Comparison of ENCODE assay signal across 29 mouse cellular contexts in genomic region chr11:82569819-82570218, GRCm38 (mm10).
A peak's percentile ranks its signal among the peaks of the same experiment; 100 is the strongest.
DNase-seq lines count a peak whose midpoint lies in the region; ATAC-seq and TF ChIP-seq lines count a peak whose summit lies in the region.
"Had no signal": no experiment of that assay in that cellular context is flagged by ENCODE, and none has a peak within 500 bp of the region (broad histone marks: within the 10 kb centered on the region; RNA-seq: fewer than 3 reads in every experiment).

No protein-coding gene starts in this region.

- peak; percentile 84 for DNase-seq in midbrain, embryonic 11.5 days (ENCODE audit: low spot score, missing footprints)
- peak; percentile 8 for DNase-seq in ES-E14 (ENCODE audit: low read depth, low spot score)
- DNase-seq in embryo, embryonic 10 days (ENCODE audit: low spot score), result peak; percentile 43
- DNase-seq in mesoderm, embryonic 11.5 days (ENCODE audit: low read depth, low spot score), result peak; percentile 36
- DNase-seq in left cerebral cortex, postnatal 4 days, result no peak
- DNase-seq: adrenal gland, postnatal 14 days; cerebellum, adult 11 months; cerebellum, adult 9-10 months; cerebellum, postnatal 36 days; kidney, adult 2 months; kidney, postnatal 36 days; liver, embryonic 13.5 days; lung, adult 18-20 months; lung, postnatal 14 days; right cerebral cortex, adult 18-20 months; right cerebral cortex, postnatal 4 days had no signal

- H3K9ac ChIP-seq in midbrain, embryonic 11.5 days (ENCODE audit: low read length), result no peak overlapping the region
- no peak overlapping the region for H3K9ac ChIP-seq in midbrain, embryonic 16.5 days (ENCODE audit: low read depth, low read length)
- H3K9ac ChIP-seq in ES-E14 (ENCODE audit: insufficient read depth, low read depth, low read length, poor library complexity, severe bottlenecking), result no peak overlapping the region
- H3K9ac ChIP-seq: embryonic facial prominence, embryonic 13.5 days; forebrain, embryonic 15.5 days; heart, embryonic 15.5 days; limb, embryonic 13.5 days; liver, embryonic 13.5 days; midbrain, embryonic 12.5 days had no signal

- no peak overlapping the region for H3K4me3 ChIP-seq in midbrain, embryonic 11.5 days (ENCODE audit: low read depth, low read length)
- H3K4me3 ChIP-seq in midbrain, embryonic 16.5 days (ENCODE audit: low read depth, low read length), result no peak overlapping the region
- H3K4me3 ChIP-seq in ES-E14 (ENCODE audit: insufficient read depth in 1 of 2, low read depth in 1 of 2, low read length in 2 of 2, poor library complexity in 1 of 2, severe bottlenecking in 1 of 2), result no peak overlapping the region
- H3K4me3 ChIP-seq: embryonic facial prominence, embryonic 13.5 days; forebrain, embryonic 10.5 days; forebrain, embryonic 15.5 days; heart, embryonic 15.5 days; layer of hippocampus, adult 2 months; left cerebral cortex, adult 2 months; limb, embryonic 13.5 days; liver, embryonic 13.5 days; midbrain, embryonic 12.5 days had no signal

- in situ Hi-C loops in ES-E14 (cut with MboI; ENCODE audit: low sequenced_read_pairs in 2 of 2, unreplicated experiment in 2 of 2), result no loop called here

- H3K4me2 ChIP-seq in midbrain, embryonic 11.5 days, result no peak overlapping the region
- no peak overlapping the region for H3K4me2 ChIP-seq in midbrain, embryonic 16.5 days (ENCODE audit: low read length)
- H3K4me2 ChIP-seq: embryonic facial prominence, embryonic 13.5 days; forebrain, embryonic 15.5 days; heart, embryonic 15.5 days; limb, embryonic 13.5 days; liver, embryonic 13.5 days; midbrain, embryonic 12.5 days had no signal

- H3K27me3 ChIP-seq in midbrain, embryonic 11.5 days (ENCODE audit: control insufficient read depth, insufficient read depth, low read length), result no peaks in the 10 kb centered on the region
- H3K27me3 ChIP-seq in midbrain, embryonic 16.5 days (ENCODE audit: control insufficient read depth, insufficient read depth, low read depth, low read length), result no peaks in the 10 kb centered on the region; the same call in 1 of the 2 replicates
- H3K27me3 ChIP-seq: forebrain, embryonic 15.5 days; heart, embryonic 15.5 days; liver, embryonic 13.5 days had no signal

- H3K27ac ChIP-seq in midbrain, embryonic 11.5 days (ENCODE audit: low read depth, low read length), result no peak overlapping the region
- no peak overlapping the region for H3K27ac ChIP-seq in midbrain, embryonic 16.5 days (ENCODE audit: low read length)
- H3K27ac ChIP-seq in ES-E14 (ENCODE audit: insufficient read depth, low read depth, low read length, poor library complexity, severe bottlenecking), result no peak overlapping the region
- H3K27ac ChIP-seq: embryonic facial prominence, embryonic 13.5 days; forebrain, embryonic 10.5 days; forebrain, embryonic 15.5 days; heart, embryonic 15.5 days; layer of hippocampus, adult 2 months; left cerebral cortex, adult 2 months; limb, embryonic 13.5 days; liver, embryonic 13.5 days; midbrain, embryonic 12.5 days; stomach, postnatal 0 days had no signal

- no peaks in the 10 kb centered on the region for H3K9me3 ChIP-seq in midbrain, embryonic 11.5 days (ENCODE audit: control insufficient read depth, low read length)
- no peaks in the 10 kb centered on the region for H3K9me3 ChIP-seq in midbrain, embryonic 16.5 days (replicated peaks; ENCODE audit: control insufficient read depth, low read length, poor library complexity, severe bottlenecking)
- no peaks in the 10 kb centered on the region for H3K9me3 ChIP-seq in ES-E14 (ENCODE audit: control insufficient read depth, insufficient read depth, low read depth, low read length)
- H3K9me3 ChIP-seq: embryonic facial prominence, embryonic 13.5 days; forebrain, embryonic 10.5 days; forebrain, embryonic 15.5 days; heart, embryonic 15.5 days; limb, embryonic 13.5 days; liver, embryonic 13.5 days; midbrain, embryonic 12.5 days had no signal

- ATAC-seq in midbrain, embryonic 11.5 days (ENCODE audit: low FRiP score), result no peak
- ATAC-seq in midbrain, embryonic 16.5 days, result no peak
- no peak for ATAC-seq in frontal cortex, adult (ENCODE audit: low TSS enrichment)
- ATAC-seq: CD4-positive, CD25-positive, alpha-beta regulatory T cell, adult 4 months; forebrain, embryonic 15.5 days; hindbrain, embryonic 16.5 days had no signal

- intact Hi-C loops in left cerebral cortex, postnatal 4 days (cut with DNase I), result no loop called here

- no peaks in the 10 kb centered on the region for H3K36me3 ChIP-seq in midbrain, embryonic 11.5 days (ENCODE audit: control insufficient read depth, insufficient read depth, low read length)
- H3K36me3 ChIP-seq in midbrain, embryonic 16.5 days (ENCODE audit: control insufficient read depth, insufficient read depth, low read length), result no peaks in the 10 kb centered on the region
- no peaks in the 10 kb centered on the region for H3K36me3 ChIP-seq in ES-E14 (ENCODE audit: control insufficient read depth, insufficient read depth, low read length, poor library complexity, severe bottlenecking)
- H3K36me3 ChIP-seq: embryonic facial prominence, embryonic 13.5 days; forebrain, embryonic 10.5 days; forebrain, embryonic 15.5 days; heart, embryonic 15.5 days; limb, embryonic 13.5 days; liver, embryonic 13.5 days; midbrain, embryonic 12.5 days had no signal

- H3K4me1 ChIP-seq in midbrain, embryonic 11.5 days (ENCODE audit: control insufficient read depth, insufficient read depth, low read length), result no peaks in the 10 kb centered on the region
- no peaks in the 10 kb centered on the region; the same call in none of the 2 replicates for H3K4me1 ChIP-seq in midbrain, embryonic 16.5 days (ENCODE audit: control insufficient read depth, insufficient read depth, low read length)
- H3K4me1 ChIP-seq in ES-E14 (ENCODE audit: control insufficient read depth in 2 of 2, insufficient read depth in 2 of 2, low read length in 2 of 2, poor library complexity in 1 of 2), result no peaks in the 10 kb centered on the region
- H3K4me1 ChIP-seq: heart, embryonic 15.5 days; liver, embryonic 13.5 days had no signal

TF ChIP-seq in ES-E14, 5 proteins besides CTCF, POLR2A, EP300 and RAD21:
- TF ChIP-seq MAFK (IDR thresholded peaks at IDR 0.05; ENCODE audit: insufficient read depth, low read depth, low read length) (no peak), HCFC1 (IDR thresholded peaks at IDR 0.05; ENCODE audit: borderline replicate concordance, insufficient read depth, low read length) (no peak), ZC3H11A (IDR thresholded peaks at IDR 0.05; ENCODE audit: borderline replicate concordance, low read depth, low read length) (no peak), ZNF384 (IDR thresholded peaks at IDR 0.05; ENCODE audit: low read depth, low read length) (no peak), CHD2 (IDR thresholded peaks at IDR 0.05; ENCODE audit: low read depth, low read length) (no peak)
